Mouse (Mus musculus) neural tube, embryonic 14.5 days (tissue): ENCODE results near the gene Amh. TPM values are rescaled to one million over a fixed set of nuclear protein-coding genes. Genes with fewer than 3 reads are reported as not detected.

ENCODE experiments used
- ATAC-seq: fragments of 200-750 bp; cut with Nextera tagmentation; 2 replicates; pipeline ENCODE4 v1.8.0; 2017; ENCODE audit warnings: low read depth, mild to moderate bottlenecking, moderate TSS enrichment, moderate library complexity
- H3K27ac ChIP-seq: fragments of 300-500 bp; sonication (generic); 2 replicates; pipeline ENCODE4 v1.5.1; 2014; ENCODE audit warnings: low read depth, mild to moderate bottlenecking, control low read depth, low read length, moderate library complexity, mixed read lengths
- H3K27me3 ChIP-seq: fragments of 300-500 bp; sonication (generic); 2 replicates; pipeline ENCODE4 v1.6.1; 2014; ENCODE audit warnings: low read length; ENCODE audit not compliant: control insufficient read depth, insufficient read depth
- H3K36me3 ChIP-seq: fragments of 300-500 bp; sonication (generic); 2 replicates; pipeline ENCODE4 v1.6.1; 2014; ENCODE audit warnings: low read length, mixed read lengths; ENCODE audit not compliant: control insufficient read depth, insufficient read depth
- H3K4me1 ChIP-seq: fragments of 300-500 bp; sonication (generic); 2 replicates; pipeline ENCODE4 v1.6.1; 2014; ENCODE audit warnings: low read length; ENCODE audit not compliant: control insufficient read depth, insufficient read depth
- H3K4me2 ChIP-seq: fragments of 300-500 bp; sonication (generic); 2 replicates; pipeline ENCODE4 v1.6.1; 2014; ENCODE audit warnings: mild to moderate bottlenecking, low read depth, low read length, control low read depth
- H3K4me3 ChIP-seq: fragments of 300-500 bp; sonication (generic); 2 replicates; pipeline ENCODE4 v1.5.1; 2014; ENCODE audit warnings: low read depth, low read length, control low read depth, mixed read lengths
- H3K9ac ChIP-seq: fragments of 300-500 bp; sonication (generic); replicated peaks from 2 replicates; pipeline ENCODE4 v1.6.1; 2014; ENCODE audit warnings: low read depth, mild to moderate bottlenecking, control low read depth, low read length, mixed read lengths
- H3K9me3 ChIP-seq: fragments of 300-500 bp; sonication (generic); 2 replicates; pipeline ENCODE4 v1.6.1; 2016; ENCODE audit warnings: low read length; ENCODE audit not compliant: control insufficient read depth
- WGBS: fragments of 180-500 bp; shearing (Covaris S2); extraction: QIAGEN DNeasy Blood & Tissue Kit; methylation state at CpG from one replicate; pipeline ENCODE4 v1.1.7; 2014; 5-methylcytosine and 5-hydroxymethylcytosine counted together
- polyA plus RNA-seq: library from polyadenylated mRNA; unstranded; fragments of >200 nt; fragmentation: Nextera tagmentation; extraction: Ambion mirVana; gene quantifications from 2 replicates; pipeline ENCODE4 v1.2.1, GENCODE M21; 2014

Gene Amh
- polyA plus RNA-seq, 1 experiment from 2014 or later = 0.16 TPM

DNA sequence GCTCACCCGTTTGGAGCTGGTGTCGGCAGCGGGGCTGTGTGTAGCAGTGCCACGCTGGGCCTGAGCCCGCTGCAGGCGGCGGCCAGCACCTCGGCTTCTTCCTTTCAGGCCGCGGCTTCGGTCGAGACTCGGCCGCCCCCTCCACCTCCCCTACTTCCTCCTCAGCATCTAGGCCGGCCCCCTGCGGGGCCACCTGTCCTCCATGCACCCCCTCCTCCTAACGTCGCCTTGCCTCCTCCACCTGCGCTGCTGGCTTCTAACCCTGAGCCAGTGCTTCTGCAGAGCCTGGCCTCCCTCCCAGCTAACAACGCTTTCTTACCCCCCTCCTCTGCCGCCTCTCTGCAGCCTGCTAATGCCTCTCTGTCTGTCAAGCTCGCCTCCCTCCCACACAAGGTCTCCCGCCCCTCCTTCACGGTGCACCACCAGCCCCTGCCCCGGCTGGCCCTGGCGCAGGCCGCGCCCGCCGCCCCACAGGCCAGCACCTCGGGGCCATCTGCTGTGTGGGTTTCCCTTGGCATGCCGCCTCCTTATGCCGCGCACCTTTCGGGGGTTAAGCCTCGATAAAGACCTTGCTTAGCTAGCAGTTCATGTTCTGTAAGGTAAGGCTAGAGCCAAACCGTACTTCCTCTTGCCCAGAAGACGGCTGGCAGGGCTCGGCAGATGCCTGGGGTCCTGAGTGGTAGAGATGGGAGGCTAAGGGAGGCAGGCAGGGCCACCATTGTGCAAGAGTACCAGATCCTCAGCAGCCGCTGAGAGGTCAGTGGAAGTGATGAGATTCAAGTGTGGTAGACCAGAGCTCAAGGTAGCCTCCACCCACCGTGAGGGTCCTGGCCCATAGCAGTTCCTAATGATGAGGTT, 12.6 kb upstream of the Amh start:
- Histone ChIP-seq H3K27me3 (no peaks in the 10 kb centered on the region), H3K4me2 (no peak overlapping the region), H3K36me3 (peaks cover 72% of the 10 kb centered on the region), H3K9me3 (no peaks in the 10 kb centered on the region), H3K9ac (no peak overlapping the region), H3K4me1 (peaks cover 15% of the 10 kb centered on the region), H3K27ac (peak overlapping the region; percentile 1; the same call in 1 of the 2 replicates), H3K4me3 (no peak overlapping the region)
- ATAC-seq = no peak
- WGBS = 80% methylated on average over 41 of the region's 41 CpGs

DNA sequence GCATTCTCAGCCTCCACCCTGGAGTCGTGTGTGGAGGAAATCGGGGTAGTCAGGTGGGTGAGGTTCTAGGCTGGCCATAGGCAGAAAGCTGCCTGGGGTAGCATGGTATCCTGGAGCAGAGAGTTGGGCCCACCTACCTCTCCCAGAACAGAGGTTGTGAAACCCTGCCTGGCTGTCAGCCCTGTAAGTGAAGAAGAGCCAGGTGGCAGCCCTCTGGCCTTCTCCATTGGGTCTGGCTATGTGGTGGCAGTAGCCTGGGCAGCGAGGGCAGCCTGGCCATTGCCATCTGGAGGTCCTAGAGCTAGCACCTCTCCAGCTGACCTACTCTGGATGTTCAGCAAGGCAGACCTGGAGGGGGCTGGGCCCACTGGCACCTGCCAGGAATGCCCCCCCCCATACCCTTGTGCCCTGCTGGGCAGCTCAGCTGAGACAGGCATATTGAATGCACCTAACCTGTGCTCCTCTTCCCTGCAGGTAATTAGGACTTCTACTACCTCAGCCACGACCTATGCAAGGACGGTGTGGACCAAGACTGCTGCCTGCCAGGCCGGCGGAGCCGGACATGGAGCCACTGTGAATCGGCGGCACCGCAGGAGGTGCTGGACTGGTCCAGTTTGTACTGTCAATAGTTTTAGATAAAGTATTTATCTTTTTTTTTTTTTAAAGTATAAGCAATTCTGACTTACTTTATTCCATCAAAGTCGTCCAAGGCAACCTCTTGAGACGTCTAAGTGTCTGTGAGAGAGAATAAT, 11.8 kb upstream of the Amh start:
- peaks cover 15% of the 10 kb centered on the region for H3K4me1 ChIP-seq
- WGBS = 94% methylated on average over 13 of the region's 13 CpGs
- ATAC-seq = no peak
- H3K4me3 ChIP-seq = no peak overlapping the region
- no peaks in the 10 kb centered on the region for H3K27me3 ChIP-seq
- no peak overlapping the region for H3K9ac ChIP-seq
- H3K4me2 ChIP-seq = no peak overlapping the region
- no peaks in the 10 kb centered on the region for H3K9me3 ChIP-seq
- peaks cover 64% of the 10 kb centered on the region for H3K36me3 ChIP-seq
- no peak overlapping the region for H3K27ac ChIP-seq

DNA sequence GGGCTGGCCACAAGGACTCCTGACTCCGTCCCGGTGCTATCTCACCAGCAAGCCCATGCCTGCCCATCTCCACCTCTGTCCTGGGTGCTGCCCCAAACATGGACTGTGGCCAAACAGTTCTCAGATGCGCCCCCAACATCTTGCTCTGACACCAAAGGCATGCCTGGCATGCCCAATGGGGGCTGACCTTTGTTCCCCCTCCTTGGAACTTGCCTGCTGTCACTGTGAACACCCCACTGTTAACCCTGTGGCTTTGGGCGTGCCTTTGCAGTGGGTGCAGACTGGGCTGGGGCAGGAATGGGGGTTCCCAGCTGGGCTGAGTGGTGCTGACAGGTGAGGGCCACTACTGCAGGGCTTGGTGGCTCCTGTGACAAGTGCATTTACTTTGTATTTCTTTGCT, 11.2 kb upstream of the Amh start:
- Histone ChIP-seq H3K27me3 (no peaks in the 10 kb centered on the region), H3K9ac (no peak overlapping the region), H3K9me3 (no peaks in the 10 kb centered on the region), H3K36me3 (peaks cover 58% of the 10 kb centered on the region), H3K4me1 (peaks cover 15% of the 10 kb centered on the region), H3K4me2 (no peak overlapping the region), H3K4me3 (no peak overlapping the region), H3K27ac (0 out of 2 replicates have a peak overlapping the region, but pooled peaks have one; percentile 35)
- no peak for ATAC-seq
- 88% methylated on average over 4 of the region's 4 CpGs for WGBS

DNA sequence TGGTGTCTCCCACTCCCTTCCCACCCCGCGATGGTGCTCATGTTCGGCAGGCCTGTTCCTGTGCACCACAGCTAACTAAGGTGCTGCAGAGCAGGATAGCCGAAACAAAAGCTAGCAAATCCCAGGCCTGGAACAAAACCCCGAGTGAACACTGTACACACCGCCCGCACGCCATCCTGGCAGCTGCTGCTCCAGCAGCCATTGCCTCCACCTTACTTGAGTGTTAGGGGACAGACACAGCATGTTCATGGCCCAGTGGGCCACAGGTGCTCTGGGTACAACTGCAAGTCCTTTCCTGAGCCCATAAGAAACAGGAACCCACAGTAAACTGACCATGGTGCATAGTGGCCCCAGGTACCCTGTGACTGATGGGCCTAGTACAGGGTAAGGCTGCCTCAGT, 10.3 kb upstream of the Amh start:
- no peak overlapping the region for H3K27ac ChIP-seq
- no peak for ATAC-seq
- H3K36me3 ChIP-seq = peaks cover 51% of the 10 kb centered on the region
- WGBS = 90% methylated on average over 8 of the region's 8 CpGs
- peaks cover 20% of the 10 kb centered on the region for H3K4me1 ChIP-seq
- no peak overlapping the region for H3K9ac ChIP-seq
- no peaks in the 10 kb centered on the region for H3K27me3 ChIP-seq
- no peaks in the 10 kb centered on the region for H3K9me3 ChIP-seq
- H3K4me2 ChIP-seq = no peak overlapping the region
- no peak overlapping the region for H3K4me3 ChIP-seq

DNA sequence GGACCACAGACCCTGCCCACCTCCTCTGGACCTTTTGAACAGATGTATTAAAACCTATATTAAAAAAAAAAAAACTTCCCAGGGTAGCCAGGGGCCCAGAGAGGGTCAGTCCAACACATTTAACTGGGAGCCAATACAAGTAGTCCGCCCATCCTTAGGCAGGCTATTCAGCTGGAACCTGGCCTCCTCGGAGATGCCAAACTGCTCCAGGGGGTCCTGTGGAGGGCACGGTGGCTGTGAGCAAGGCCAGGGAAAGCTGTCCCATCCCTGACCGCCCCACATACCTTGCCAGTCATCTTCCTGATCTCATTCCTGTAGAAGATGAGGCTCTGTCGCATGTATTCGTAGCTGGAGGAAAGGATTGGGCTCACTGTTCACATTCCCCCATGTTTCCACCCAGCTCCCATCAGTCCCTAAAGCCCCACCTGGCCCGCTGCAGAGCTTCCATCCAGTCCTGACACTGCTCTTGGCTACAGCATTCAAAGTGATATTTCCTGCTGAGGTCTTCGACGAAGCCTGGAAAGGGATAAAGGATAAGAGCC, 8.7 kb upstream of the Amh start:
- Histone ChIP-seq H3K4me2 (peak overlapping the region; percentile 75), H3K27me3 (no peaks in the 10 kb centered on the region), H3K36me3 (peaks cover 46% of the 10 kb centered on the region), H3K27ac (no peak overlapping the region), H3K4me1 (peaks cover 24% of the 10 kb centered on the region), H3K4me3 (no peak overlapping the region; the same call in 1 of the 2 replicates), H3K9me3 (no peaks in the 10 kb centered on the region), H3K9ac (0 out of 2 replicates have a peak overlapping the region, but pooled peaks have one; percentile 95)
- 83% methylated on average over 9 of the region's 9 CpGs for WGBS
- ATAC-seq = no peak

DNA sequence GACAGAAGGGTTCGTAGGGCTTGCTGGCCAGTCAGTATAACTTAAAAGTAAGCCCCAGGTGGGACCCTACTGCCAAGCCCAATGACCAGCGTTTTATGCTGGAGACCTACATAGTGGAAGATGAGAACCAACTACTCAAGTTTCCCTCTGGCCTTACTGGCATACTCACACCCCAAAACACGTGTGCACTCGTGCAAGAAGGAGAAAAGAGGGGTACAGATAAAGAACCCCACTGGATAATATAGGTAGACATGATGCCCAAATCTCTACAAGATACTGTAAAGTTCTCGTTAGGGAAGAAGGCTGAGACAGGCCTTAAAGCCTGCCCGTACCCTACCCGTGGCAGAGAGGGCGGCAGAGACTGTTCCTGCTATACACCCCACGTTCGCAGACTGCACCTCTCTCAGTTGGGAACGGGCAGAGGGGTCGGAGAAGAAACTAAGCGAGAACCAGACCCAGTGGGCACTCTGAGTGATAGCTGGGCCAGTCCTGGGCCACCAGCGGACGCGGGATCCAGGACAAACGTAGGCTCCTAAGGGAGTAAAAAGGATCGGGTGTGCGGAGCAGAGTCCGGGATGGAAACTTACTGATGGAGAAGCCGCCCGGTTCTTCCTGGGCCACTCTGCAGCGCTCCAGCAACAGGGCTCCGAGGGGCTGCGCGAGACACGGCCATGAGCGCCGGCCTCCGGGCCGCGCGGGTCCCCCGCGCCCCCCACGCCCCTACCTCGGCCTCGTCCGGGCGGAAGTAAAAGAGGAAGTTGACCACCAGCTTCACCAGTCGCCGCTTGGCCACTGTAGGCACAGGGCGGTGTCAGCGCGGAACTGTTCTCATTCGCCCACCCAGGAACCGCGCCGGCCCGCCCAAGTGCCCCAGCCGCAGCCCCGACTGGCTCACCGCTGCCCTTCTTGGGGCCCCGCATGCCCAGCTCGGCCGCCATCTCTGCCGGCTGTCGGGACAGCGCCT, 7.6 kb upstream of the Amh start:
- Histone ChIP-seq H3K9ac (peak overlapping the region; percentile 95), H3K4me2 (peak overlapping the region; percentile 75), H3K4me3 (peak overlapping the region; percentile 94), H3K4me1 (peaks cover 24% of the 10 kb centered on the region), H3K9me3 (no peaks in the 10 kb centered on the region), H3K27me3 (no peaks in the 10 kb centered on the region), H3K27ac (peak overlapping the region; percentile 97), H3K36me3 (peaks cover 48% of the 10 kb centered on the region)
- peak; percentile 66 for ATAC-seq
- WGBS = 3% methylated on average over 57 of the region's 59 CpGs

DNA sequence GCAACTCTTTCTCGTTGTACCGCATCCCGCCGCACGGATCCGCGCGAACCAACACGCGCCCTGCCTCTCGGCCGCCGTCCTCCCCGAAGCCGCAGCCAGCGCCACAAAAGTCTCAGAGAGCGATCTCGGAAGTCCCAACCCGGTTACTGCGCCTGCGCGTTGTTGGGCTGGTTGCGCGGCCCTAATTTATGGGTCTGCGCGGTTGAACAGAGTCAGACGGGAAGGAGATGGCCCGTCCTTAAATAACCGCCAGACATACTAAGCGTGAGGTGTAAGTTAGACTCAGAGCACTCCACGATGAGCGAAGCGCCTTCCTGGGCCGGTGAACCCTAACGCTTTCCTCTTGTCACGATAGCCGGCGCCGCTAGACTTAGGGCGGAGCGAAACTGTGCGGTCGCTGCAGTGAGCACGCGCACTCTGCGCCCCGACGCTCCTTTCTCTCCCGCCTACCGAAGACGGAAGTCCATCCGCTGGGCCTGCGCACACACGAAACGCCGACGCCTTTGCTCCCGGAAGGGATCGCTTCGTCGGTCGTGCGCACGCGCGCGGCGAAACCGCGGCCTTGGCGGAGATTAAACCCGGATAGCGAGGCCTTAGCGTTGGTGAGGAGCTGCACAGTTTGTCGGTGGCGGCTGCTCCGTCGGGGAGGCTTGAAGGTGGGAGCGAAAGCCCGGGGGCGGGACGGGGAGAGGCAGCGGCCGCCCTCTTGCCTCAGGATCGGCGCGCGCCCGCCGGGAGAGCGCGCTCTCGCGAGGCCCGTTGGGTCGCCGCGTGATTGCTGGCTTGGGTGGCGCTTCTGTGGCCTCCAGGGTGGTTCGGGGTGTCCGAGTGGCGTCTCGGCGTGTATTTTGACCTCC, 6.7 kb upstream of the Amh start, which contains the start of the genes Sf3a2 and Plekhj1:
Gene Sf3a2 (plus strand): TSS at position 49 of the 857 bp plus-strand sequence.
Gene Plekhj1 (minus strand): TSS at position 477 of the 857 bp plus-strand sequence.
- Histone ChIP-seq H3K27ac (peak within 1 kb of the TSS; percentile 97), H3K4me1 (peaks cover 24% of the 10 kb centered on the region), H3K4me2 (peak within 1 kb of the TSS; percentile 91), H3K9me3 (no peaks in the 10 kb centered on the region), H3K9ac (peak within 1 kb of the TSS; percentile 95), H3K27me3 (no peaks in the 10 kb centered on the region), H3K36me3 (peaks cover 50% of the 10 kb centered on the region), H3K4me3 (peak within 1 kb of the TSS; percentile 94)
- ATAC-seq = peak; percentile 93
- WGBS = under 1% methylated on average over 100 of the region's 104 CpGs
